Mouse (Mus musculus) lung, postnatal 10 days (tissue): Measurements from ENCODE around the gene Ctdsp1.

ENCODE experiments used
- DNase-seq: peaks from one replicate; pipeline ENCODE4 v3.0.0; 2021

The Ctdsp1 gene

GRCm38 (mm10) chr1:74397919-74398451, 6.7 kb downstream of the Ctdsp1 start:
- DNase-seq: peak; percentile 88

DNA sequence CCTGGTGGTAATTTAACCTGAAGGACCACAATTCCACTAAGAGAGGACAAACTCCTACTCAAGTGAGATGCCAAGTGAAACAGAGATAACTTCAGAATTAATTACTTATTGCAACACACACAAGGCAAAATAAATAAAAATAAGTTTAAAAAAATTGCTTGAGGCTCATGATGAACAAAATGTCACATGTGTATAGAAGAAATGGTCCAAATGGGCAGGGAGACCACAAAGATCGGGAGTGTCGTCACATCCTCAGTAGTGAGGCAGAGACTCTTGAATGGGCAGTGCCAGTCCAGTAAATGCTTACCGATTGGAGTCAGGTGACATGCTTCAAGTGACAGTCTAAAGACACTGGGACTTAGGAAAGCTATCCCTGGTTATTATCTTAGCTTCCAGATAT, 9.2 kb downstream of the Ctdsp1 start:
- no peak for DNase-seq

DNA sequence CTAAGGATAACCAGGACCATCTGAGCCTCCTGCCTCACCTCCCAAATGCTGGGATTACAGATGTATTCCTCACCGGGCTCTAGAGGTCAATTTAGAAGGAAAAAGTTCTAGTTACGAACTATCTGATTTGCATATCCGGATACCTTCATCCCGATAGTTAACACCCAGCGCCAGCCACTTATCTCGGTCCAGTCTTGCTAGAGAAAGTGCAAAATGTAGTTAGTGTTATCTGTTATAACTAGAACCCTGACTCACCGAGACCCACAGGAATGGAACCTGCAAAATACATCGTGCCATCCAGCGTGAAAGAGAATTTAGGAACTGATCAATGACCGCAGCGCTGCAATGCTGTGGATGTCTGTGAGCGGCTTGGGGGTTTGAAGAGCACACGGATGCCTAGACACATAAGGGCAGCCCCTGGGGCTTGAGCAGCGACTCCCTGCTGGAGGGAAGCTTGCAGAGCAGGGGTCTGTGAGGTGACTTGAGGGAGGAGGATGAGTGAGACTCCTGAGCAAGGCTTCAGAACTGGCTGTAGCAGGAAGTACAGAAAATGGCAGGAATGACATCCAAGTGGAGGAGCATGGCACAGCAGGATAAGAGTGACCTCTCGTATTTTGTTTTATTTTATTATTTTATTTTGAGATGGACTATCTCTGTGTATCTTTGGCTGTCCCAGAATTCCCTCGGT, 9.8 kb downstream of the Ctdsp1 start:
- DNase-seq: no peak

DNA sequence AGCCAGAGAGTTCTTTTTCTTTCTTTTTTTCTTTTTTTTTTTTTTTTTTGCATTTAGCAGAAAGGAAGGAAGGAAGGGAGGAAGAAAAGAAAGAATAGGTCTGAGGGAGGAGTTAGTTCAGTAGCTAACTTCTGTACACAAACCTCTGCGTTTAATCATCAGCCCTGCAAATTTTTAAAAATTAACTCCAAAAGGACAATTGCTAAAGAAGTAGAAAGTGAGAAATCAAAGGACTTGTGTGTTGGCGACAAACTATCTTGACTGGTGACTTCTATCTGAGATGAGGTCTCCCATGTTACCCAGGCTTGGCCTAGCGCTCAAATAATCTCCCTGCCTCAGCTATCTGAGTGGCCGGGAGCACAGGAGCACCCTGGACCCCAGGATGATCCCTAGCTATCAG, 12.9 kb downstream of the Ctdsp1 start:
- DNase-seq: no peak

DNA sequence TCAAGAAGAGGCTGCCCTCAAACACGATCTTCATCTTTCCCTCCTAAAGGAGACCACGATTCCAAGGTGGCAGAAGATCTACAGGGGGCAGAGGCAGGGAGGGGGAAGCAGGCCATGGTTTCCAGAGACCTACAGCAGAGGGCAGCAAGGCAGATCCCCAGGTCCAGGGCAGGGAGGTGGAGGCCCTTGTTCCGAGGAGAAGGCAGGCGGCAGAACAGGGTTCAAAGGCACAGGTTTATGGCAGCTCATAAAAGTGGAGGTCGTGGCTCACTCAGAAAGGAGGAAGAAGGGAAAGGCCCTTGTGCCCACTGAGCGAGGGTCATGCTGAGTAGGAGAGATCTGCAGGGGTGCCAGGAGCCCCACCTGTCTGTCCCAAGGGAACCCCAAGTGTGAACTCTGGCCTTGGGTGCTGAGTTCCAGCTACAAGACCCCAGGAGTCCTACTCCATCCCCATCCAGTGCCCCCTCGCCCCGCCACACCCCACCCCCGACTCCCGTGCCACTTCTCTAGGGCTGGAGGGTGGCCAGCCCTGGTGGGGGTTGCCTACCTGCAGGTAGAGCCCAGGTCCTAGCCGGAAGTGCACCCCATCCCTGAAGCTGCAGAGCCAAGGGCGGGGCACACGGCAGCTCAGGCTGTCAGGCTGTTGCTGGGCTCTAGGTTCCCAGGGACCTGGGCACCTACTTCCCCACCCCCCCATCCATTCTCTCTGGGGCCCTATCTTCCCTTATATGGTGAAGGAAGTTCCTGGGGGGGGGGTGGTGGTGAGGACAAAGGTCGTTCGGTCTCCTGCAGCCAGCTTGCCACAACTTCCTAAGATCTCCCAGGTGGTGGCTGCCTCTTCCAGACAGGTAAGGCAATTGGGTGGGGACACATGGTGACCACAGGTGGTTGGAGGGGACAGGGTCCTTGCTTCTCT, 17.5 kb downstream of the Ctdsp1 start, which contains the start of gene Vil1:
TSS of gene Vil1 (plus strand) at position 788 of the 916 bp plus-strand sequence.
- no peak for DNase-seq

GRCm38 (mm10) chr1:74411753-74412325, 20.5 kb downstream of the Ctdsp1 start:
- DNase-seq: no peak

DNA sequence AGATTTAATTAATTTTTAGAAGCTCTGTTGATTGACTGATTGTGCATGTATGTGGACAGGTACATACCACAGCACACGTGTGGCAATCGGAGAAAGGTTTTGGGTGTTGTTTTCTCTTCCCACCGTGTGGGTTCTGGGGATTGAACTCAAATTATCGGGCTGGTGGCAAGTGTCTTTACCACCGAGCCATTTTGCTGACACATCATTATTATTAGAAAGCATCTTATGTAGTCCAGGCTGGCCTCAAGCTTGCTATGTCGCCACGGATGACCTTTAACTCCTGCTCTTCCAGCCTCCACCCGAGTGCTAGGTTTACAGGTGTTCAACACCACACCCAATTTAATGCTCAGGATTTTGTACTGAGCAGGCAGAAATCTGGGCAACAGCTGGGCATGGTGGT, 21.4 kb downstream of the Ctdsp1 start:
- DNase-seq: no peak

DNA sequence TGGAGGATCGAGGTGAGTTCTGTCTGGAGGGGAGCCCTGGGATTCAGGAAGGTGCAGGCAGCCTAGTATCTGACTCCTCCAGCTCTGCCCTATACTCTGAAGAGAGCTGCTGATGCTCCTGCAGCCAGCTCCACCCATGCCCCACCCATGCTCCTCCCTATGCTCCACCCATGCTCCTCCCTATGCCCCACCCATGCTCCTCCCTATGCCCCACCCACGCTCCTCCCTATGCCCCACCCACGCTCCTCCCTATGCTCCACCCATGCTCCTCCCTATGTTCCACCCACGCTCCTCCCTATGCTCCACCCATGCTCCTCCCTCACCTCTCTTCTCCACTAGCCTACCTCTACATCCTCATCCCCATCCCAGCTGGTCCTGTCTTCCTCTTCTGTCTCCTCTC, 23.8 kb downstream of the Ctdsp1 start:
- DNase-seq: no peak

GRCm38 (mm10) chr1:74418747-74419439, 27.6 kb downstream of the Ctdsp1 start:
- no peak for DNase-seq

GRCm38 (mm10) chr1:74419440-74419794, 28.1 kb downstream of the Ctdsp1 start:
- DNase-seq: peak; percentile 55

GRCm38 (mm10) chr1:74423147-74423546, 31.8 kb downstream of the Ctdsp1 start:
- no peak for DNase-seq

- DNase-seq: no peak
Measured at GRCm38 (mm10) chr1:74425845-74426244, 34.5 kb downstream of the Ctdsp1 start.

- no peak for DNase-seq
Measured at GRCm38 (mm10) chr1:74433220-74433619, 41.9 kb downstream of the Ctdsp1 start.

DNA sequence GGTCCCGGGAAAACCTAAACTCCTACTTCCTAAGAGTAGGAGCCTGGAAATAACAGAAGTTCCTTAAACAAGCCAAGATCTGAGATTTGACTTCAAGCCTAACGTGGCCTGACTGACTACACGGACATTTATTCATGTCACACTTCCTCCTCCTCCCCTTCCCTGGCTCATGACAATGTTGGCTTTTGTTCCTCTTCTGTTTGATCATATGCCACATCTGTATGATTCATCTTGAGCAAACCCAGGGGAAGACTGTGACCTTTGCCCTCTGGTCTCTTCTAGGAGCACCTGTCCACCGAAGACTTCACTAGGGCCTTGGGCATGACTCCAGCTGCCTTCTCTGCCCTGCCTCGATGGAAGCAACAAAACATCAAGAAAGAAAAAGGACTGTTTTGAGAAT, 43.3 kb downstream of the Ctdsp1 start:
- peak; percentile 17 for DNase-seq

DNA sequence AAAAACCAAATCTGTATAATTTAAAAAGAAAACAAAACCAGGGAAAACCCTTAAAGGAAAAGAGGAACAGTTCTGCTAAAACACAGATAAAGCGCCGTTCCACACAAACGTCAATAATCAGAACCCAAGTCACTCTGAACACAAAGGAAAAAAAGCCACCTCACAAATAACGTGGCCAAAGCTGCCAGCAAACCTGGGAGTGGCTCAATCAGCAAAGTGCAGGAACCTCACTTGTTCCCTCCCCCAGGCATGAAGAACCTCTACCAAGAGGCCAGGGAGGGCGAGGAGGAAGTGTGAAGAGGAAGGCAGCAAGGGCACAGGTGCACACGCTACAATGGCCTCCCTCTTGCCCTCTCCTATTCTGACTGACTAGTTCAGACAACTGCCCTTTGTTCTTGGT, 44.3 kb downstream of the Ctdsp1 start:
- peak; percentile 16 for DNase-seq

DNA sequence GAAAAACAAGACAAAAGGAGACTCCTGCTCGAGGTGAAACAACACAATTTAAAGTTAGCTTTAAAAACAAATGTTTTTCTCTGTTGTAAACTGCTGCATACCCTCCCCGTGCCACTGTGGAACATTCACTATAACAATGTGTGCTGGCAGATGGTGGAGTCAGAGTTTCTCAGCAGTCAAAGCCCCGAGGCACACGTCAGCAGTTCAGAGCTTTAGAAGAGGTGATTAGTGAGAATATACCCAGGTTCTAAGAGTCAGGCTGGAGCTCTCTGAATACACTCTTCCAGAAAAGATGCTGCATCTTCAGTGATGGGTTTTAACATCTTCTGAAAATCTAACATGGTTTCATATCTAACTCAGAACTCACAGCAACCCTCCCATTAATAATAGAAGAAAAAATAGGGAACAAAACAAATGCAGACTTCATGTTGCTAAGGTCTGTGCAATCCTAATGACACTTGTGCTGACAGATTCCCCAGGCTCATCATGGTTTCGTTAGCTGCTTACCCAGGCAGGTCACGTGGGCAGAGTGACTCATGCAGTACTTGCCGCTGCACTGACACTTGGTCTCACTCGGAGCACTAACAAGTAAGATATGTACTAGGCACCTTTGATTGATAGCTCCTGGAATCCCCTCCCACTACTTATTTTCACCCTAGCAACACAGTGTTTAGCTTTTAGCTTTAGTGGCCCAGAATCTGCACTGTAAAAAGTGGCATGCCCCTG, 46.6 kb downstream of the Ctdsp1 start:
- peak; percentile 66 for DNase-seq

DNA sequence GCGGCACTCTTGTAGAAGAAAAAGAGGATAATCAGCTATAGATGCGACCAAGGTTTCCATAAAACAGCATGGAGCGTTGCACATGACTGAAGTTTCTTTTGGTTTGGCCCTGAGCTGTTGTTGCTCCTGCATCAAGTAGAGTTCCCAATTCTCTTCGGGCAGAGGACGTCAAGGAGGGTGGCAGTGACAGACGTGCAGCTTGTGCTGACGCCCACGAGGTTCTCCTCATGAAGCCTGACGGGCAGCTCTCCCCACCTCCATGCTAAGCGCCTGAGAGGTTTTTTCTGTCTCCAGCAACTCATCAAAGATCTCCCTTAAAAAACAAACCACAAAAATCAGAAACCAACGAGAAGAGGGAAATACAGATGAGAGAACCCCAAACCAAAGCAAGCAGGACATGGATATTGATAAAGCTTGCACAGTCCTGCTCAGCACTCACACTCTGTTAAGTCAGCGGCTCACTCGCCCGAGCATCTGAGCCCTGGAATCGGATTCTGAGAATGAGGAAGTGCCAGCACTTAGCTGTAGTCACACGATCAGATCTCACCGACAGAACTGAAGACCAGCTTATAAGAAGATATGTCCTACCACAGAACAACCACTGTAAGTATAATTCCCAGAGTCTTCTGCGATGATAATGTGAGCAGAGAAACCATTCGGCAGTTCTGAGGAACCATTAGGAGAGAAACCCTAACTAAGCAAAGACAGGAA, 48.0 kb downstream of the Ctdsp1 start:
- no peak for DNase-seq

GRCm38 (mm10) chr1:74444538-74444937, 53.2 kb downstream of the Ctdsp1 start:
- no peak for DNase-seq
